ENCODE assay signal across 8 mouse cellular contexts in genomic region chr7:71705426-71706050, GRCm38 (mm10).
DNase-seq lines count a peak whose midpoint lies in the region; ATAC-seq and TF ChIP-seq lines count a peak whose summit lies in the region.

No protein-coding gene starts in this region.

- no peaks in the 10 kb centered on the region for H3K27me3 ChIP-seq in hindbrain, embryonic 16.5 days (replicated peaks; ENCODE audit: control insufficient read depth, insufficient read depth, low read length)
- 0 out of 2 replicates have a peak, but pooled peaks cover 5% of the 10 kb centered on the region for H3K27me3 ChIP-seq in liver, adult 2 months (ENCODE audit: control insufficient read depth, insufficient read depth, low read length)

- ATAC-seq in cerebellum, adult (ENCODE audit: insufficient number of reproducible peaks, low FRiP score, low TSS enrichment): peak; percentile 20; the same call in 1 of the 2 replicates
- ATAC-seq in common myeloid progenitor, adult 5-6 weeks (replicated peaks; ENCODE audit: low read depth, poor library complexity, severe bottlenecking): peak; percentile 93
- peak; percentile 88 for ATAC-seq in hindbrain, embryonic 16.5 days

- H3K9ac ChIP-seq in hindbrain, embryonic 16.5 days (ENCODE audit: low read depth, low read length): peak overlapping the region; percentile 87
- H3K9ac ChIP-seq in liver, adult 2 months (ENCODE audit: low read depth, low read length): peak overlapping the region; percentile 42

- no peaks in the 10 kb centered on the region for H3K79me2 ChIP-seq in liver, adult 2 months (ENCODE audit: control insufficient read depth, insufficient read depth, low read length)

- peak overlapping the region; percentile 59 for H3K4me3 ChIP-seq in hindbrain, embryonic 16.5 days (ENCODE audit: low read length)
- H3K4me3 ChIP-seq in liver, adult 2 months (ENCODE audit: insufficient read depth, low read depth, low read length): peak overlapping the region; percentile 38

- H3K4me2 ChIP-seq in hindbrain, embryonic 16.5 days (ENCODE audit: low read length): peak overlapping the region; percentile 92

- H3K27ac ChIP-seq in hindbrain, embryonic 16.5 days (ENCODE audit: low read depth, low read length): peak overlapping the region; percentile 69
- H3K27ac ChIP-seq in liver, adult 2 months (replicated peaks; ENCODE audit: insufficient read depth, low read depth, low read length): peak overlapping the region; percentile 81

- no peak for DNase-seq in cerebellum, adult 11 months
- peak; percentile 60 for DNase-seq in gastrocnemius, postnatal 14 days
- no peak for DNase-seq in liver, adult 2 months (ENCODE audit: extremely low read depth, low read depth, low spot score)
- DNase-seq in neural tube, embryonic 10.5 days (ENCODE audit: extremely low spot score, low spot score): peak; percentile 80
- DNase-seq in urinary bladder, adult 2 months (ENCODE audit: low spot score): peak; percentile 19

- under 1% methylated on average over 58 of the region's 59 CpGs for WGBS in hindbrain, embryonic 16.5 days
- 2% methylated on average over 55 of the region's 59 CpGs for WGBS in liver, adult 2 months

- no peaks in the 10 kb centered on the region for H3K36me3 ChIP-seq in hindbrain, embryonic 16.5 days (ENCODE audit: control insufficient read depth, insufficient read depth, low read length)
- no peaks in the 10 kb centered on the region for H3K36me3 ChIP-seq in liver, adult 2 months (ENCODE audit: control insufficient read depth, insufficient read depth, low read length)

- peaks cover 3% of the 10 kb centered on the region; the same call in 1 of the 2 replicates for H3K4me1 ChIP-seq in hindbrain, embryonic 16.5 days (ENCODE audit: control insufficient read depth, insufficient read depth, low read depth, low read length)
- no peaks in the 10 kb centered on the region for H3K4me1 ChIP-seq in liver, adult 2 months (ENCODE audit: control insufficient read depth, insufficient read depth, low read length)

- no peak for TF ChIP-seq POLR2A in liver, adult 2 months (IDR thresholded peaks at IDR 0.05; ENCODE audit: extremely low read depth, insufficient read depth, low read length)

- intact Hi-C loops in gastrocnemius, postnatal 14 days (cut with DNase I; ENCODE audit: low total_unique reads): no loop called here

- no peak for TF ChIP-seq CTCF in liver, adult 2 months (IDR thresholded peaks at IDR 0.05; ENCODE audit: low read depth, low read length)

- H3K9me3 ChIP-seq in hindbrain, embryonic 16.5 days (ENCODE audit: control insufficient read depth, low read length): no peaks in the 10 kb centered on the region

Comparison
In these comparisons a context has a peak if more than half of its experiments do, and no peak if none do; other contexts are left out.
1. ATAC-seq: peak in every context shown above with its lines; median percentile 93 in common myeloid progenitor, adult 5-6 weeks; 88 in hindbrain, embryonic 16.5 days; 20 in cerebellum, adult.
2. DNase-seq: peak in gastrocnemius, postnatal 14 days (single experiment), neural tube, embryonic 10.5 days (single experiment) and urinary bladder, adult 2 months (single experiment); none in cerebellum, adult 11 months (single experiment) and liver, adult 2 months (single experiment).